ENCODE assay signal across 11 mouse cellular contexts in the genomic region with DNA sequence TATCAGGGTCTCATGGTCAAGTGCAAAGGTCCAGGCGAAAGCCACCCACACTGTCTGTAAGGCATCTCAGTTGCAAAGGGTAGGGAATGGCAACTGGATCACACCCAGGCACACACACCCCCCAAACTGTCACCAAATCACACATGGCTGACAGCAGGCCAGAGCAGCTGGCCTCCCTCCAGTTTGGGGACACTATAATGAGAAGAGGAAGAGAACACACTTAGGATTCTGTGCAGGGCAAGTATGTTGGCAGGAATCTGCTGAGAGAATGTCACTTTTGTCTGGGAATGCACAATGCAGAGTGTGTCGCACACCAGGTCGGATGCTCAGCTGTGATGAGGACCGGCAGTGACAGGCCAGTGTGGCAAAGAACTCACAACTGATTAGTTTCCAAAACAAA.
DNase-seq lines count a peak whose midpoint lies in the region; ATAC-seq and TF ChIP-seq lines count a peak whose summit lies in the region.
"Had no signal": no experiment of that assay in that cellular context is flagged by ENCODE, and none has a peak within 500 bp of the region (broad histone marks: within the 10 kb centered on the region; RNA-seq: fewer than 3 reads in every experiment).

No protein-coding gene starts in this region.

- H3K9me3 ChIP-seq in hindbrain, embryonic 12.5 days (replicated peaks) = no peaks in the 10 kb centered on the region
- no peaks in the 10 kb centered on the region for H3K9me3 ChIP-seq in hindbrain, embryonic 11.5 days (ENCODE audit: control insufficient read depth, low read length)
- H3K9me3 ChIP-seq in midbrain, embryonic 14.5 days (ENCODE audit: control insufficient read depth, low read length) = no peaks in the 10 kb centered on the region
- H3K9me3 ChIP-seq in midbrain, embryonic 15.5 days = no peaks in the 10 kb centered on the region
- no peaks in the 10 kb centered on the region for H3K9me3 ChIP-seq in hindbrain, postnatal 0 days (ENCODE audit: low read length)
- H3K9me3 ChIP-seq: embryonic facial prominence, embryonic 10.5 days; neural tube, embryonic 12.5 days had no signal

- no peak overlapping the region for H3K4me2 ChIP-seq in hindbrain, embryonic 12.5 days (replicated peaks)
- H3K4me2 ChIP-seq in hindbrain, embryonic 11.5 days (replicated peaks; ENCODE audit: low read depth, low read length) = no peak overlapping the region
- no peak overlapping the region for H3K4me2 ChIP-seq in midbrain, embryonic 14.5 days (ENCODE audit: low read length)
- no peak overlapping the region for H3K4me2 ChIP-seq in midbrain, embryonic 15.5 days
- no peak overlapping the region for H3K4me2 ChIP-seq in hindbrain, postnatal 0 days (ENCODE audit: low read depth, low read length)
- H3K4me2 ChIP-seq: neural tube, embryonic 12.5 days had no signal

- no peak for DNase-seq in hindbrain, embryonic 11.5 days (ENCODE audit: low spot score)
- peak; percentile 46 for DNase-seq in midbrain, embryonic 14.5 days
- peak; percentile 82 for DNase-seq in hindbrain, postnatal 0 days (ENCODE audit: low spot score)
- peak; percentile 88 for DNase-seq in retina, postnatal 1 day
- no peak for DNase-seq in cerebellum, adult 9-11 months
- DNase-seq: gastrocnemius, adult 2 months; thymus, postnatal 14 days had no signal

- 70% methylated on average over 4 of the region's 4 CpGs for WGBS in hindbrain, embryonic 12.5 days
- 87% methylated on average over 4 of the region's 4 CpGs for WGBS in hindbrain, embryonic 11.5 days
- WGBS in midbrain, embryonic 14.5 days = 65% methylated on average over 4 of the region's 4 CpGs
- WGBS in midbrain, embryonic 15.5 days = 64% methylated on average over 4 of the region's 4 CpGs
- 50% methylated on average over 4 of the region's 4 CpGs for WGBS in hindbrain, postnatal 0 days

- H3K36me3 ChIP-seq in hindbrain, embryonic 12.5 days = no peaks in the 10 kb centered on the region
- H3K36me3 ChIP-seq in hindbrain, embryonic 11.5 days (ENCODE audit: control insufficient read depth, insufficient read depth, low read length) = no peaks in the 10 kb centered on the region
- H3K36me3 ChIP-seq in midbrain, embryonic 14.5 days (ENCODE audit: control insufficient read depth, insufficient read depth, low read length) = no peaks in the 10 kb centered on the region
- H3K36me3 ChIP-seq in midbrain, embryonic 15.5 days (replicated peaks) = no peaks in the 10 kb centered on the region
- H3K36me3 ChIP-seq in hindbrain, postnatal 0 days (ENCODE audit: insufficient read depth, low read length) = no peaks in the 10 kb centered on the region
- H3K36me3 ChIP-seq: neural tube, embryonic 12.5 days had no signal

- H3K27ac ChIP-seq in hindbrain, embryonic 12.5 days = 0 out of 2 replicates have a peak overlapping the region, but pooled peaks have one; percentile 35
- H3K27ac ChIP-seq in hindbrain, embryonic 11.5 days (ENCODE audit: low read depth, low read length) = no peak overlapping the region
- no peak overlapping the region; the same call in 1 of the 2 replicates for H3K27ac ChIP-seq in midbrain, embryonic 14.5 days (replicated peaks; ENCODE audit: low read depth, low read length)
- no peak overlapping the region for H3K27ac ChIP-seq in midbrain, embryonic 15.5 days
- no peak overlapping the region for H3K27ac ChIP-seq in hindbrain, postnatal 0 days
- H3K27ac ChIP-seq: embryonic facial prominence, embryonic 10.5 days; gastrocnemius, adult 2 months; neural tube, embryonic 12.5 days had no signal

- H3K9ac ChIP-seq in hindbrain, embryonic 12.5 days = no peak overlapping the region
- no peak overlapping the region for H3K9ac ChIP-seq in hindbrain, embryonic 11.5 days (ENCODE audit: low read depth, low read length)
- H3K9ac ChIP-seq in midbrain, embryonic 14.5 days (replicated peaks; ENCODE audit: low read length) = no peak overlapping the region
- H3K9ac ChIP-seq in midbrain, embryonic 15.5 days = no peak overlapping the region
- no peak overlapping the region for H3K9ac ChIP-seq in hindbrain, postnatal 0 days (replicated peaks; ENCODE audit: low read length)
- H3K9ac ChIP-seq: neural tube, embryonic 12.5 days had no signal

- no peaks in the 10 kb centered on the region for H3K27me3 ChIP-seq in hindbrain, embryonic 12.5 days
- no peaks in the 10 kb centered on the region for H3K27me3 ChIP-seq in hindbrain, embryonic 11.5 days (ENCODE audit: control insufficient read depth, insufficient read depth, low read length)
- no peaks in the 10 kb centered on the region for H3K27me3 ChIP-seq in midbrain, embryonic 14.5 days (ENCODE audit: control insufficient read depth, insufficient read depth, low read length)
- H3K27me3 ChIP-seq in midbrain, embryonic 15.5 days (replicated peaks) = no peaks in the 10 kb centered on the region
- no peaks in the 10 kb centered on the region for H3K27me3 ChIP-seq in hindbrain, postnatal 0 days (ENCODE audit: insufficient read depth, low read length)
- H3K27me3 ChIP-seq: neural tube, embryonic 12.5 days had no signal

- TF ChIP-seq CTCF in hindbrain, postnatal 0 days (IDR thresholded peaks at IDR 0.05; ENCODE audit: low read depth) = no peak

- no peak overlapping the region for H3K4me3 ChIP-seq in hindbrain, embryonic 12.5 days
- H3K4me3 ChIP-seq in hindbrain, embryonic 11.5 days (ENCODE audit: low read depth, low read length) = no peak overlapping the region
- H3K4me3 ChIP-seq in midbrain, embryonic 14.5 days (replicated peaks; ENCODE audit: low read depth, low read length) = no peak overlapping the region
- no peak overlapping the region for H3K4me3 ChIP-seq in midbrain, embryonic 15.5 days
- no peak overlapping the region for H3K4me3 ChIP-seq in hindbrain, postnatal 0 days (ENCODE audit: low read length)
- H3K4me3 ChIP-seq: embryonic facial prominence, embryonic 10.5 days; gastrocnemius, adult 2 months; neural tube, embryonic 12.5 days had no signal

- H3K4me1 ChIP-seq in hindbrain, embryonic 12.5 days = peaks cover 45% of the 10 kb centered on the region
- peaks cover 7% of the 10 kb centered on the region; the same call in 1 of the 2 replicates for H3K4me1 ChIP-seq in hindbrain, embryonic 11.5 days (replicated peaks; ENCODE audit: control insufficient read depth, insufficient read depth, low read length)
- peaks cover 31% of the 10 kb centered on the region for H3K4me1 ChIP-seq in midbrain, embryonic 14.5 days (ENCODE audit: control insufficient read depth, insufficient read depth, low read length)
- peaks cover 47% of the 10 kb centered on the region for H3K4me1 ChIP-seq in midbrain, embryonic 15.5 days
- H3K4me1 ChIP-seq in hindbrain, postnatal 0 days (ENCODE audit: insufficient read depth, low read length) = peaks cover 8% of the 10 kb centered on the region; the same call in 1 of the 2 replicates

- no peak for ATAC-seq in hindbrain, embryonic 12.5 days (ENCODE audit: low FRiP score)
- no peak for ATAC-seq in hindbrain, embryonic 11.5 days (ENCODE audit: low FRiP score)
- no peak for ATAC-seq in midbrain, embryonic 14.5 days (ENCODE audit: low FRiP score, low TSS enrichment)
- ATAC-seq in midbrain, embryonic 15.5 days (replicated peaks) = no peak
- ATAC-seq in hindbrain, postnatal 0 days = peak; percentile 85

Comparison
In these comparisons a context has a peak if more than half of its experiments do, and no peak if none do; other contexts are left out.
1. DNase-seq: peak in midbrain, embryonic 14.5 days (single experiment), hindbrain, postnatal 0 days (single experiment) and retina, postnatal 1 day (single experiment); none in hindbrain, embryonic 11.5 days (single experiment) and cerebellum, adult 9-11 months (single experiment).